Mouse (Mus musculus) lung, postnatal 25 days (tissue): ENCODE results near the gene Aff4.
"Not testable (repeated sequence)": the region's sequence is repeated elsewhere in the genome, so short reads cannot be mapped to it uniquely, and the experiment has no call there.

ENCODE experiments used
- DNase-seq: peaks from one replicate; pipeline ENCODE4 v3.0.0; 2022; ENCODE audit warnings: low spot score

Gene Aff4

DNA sequence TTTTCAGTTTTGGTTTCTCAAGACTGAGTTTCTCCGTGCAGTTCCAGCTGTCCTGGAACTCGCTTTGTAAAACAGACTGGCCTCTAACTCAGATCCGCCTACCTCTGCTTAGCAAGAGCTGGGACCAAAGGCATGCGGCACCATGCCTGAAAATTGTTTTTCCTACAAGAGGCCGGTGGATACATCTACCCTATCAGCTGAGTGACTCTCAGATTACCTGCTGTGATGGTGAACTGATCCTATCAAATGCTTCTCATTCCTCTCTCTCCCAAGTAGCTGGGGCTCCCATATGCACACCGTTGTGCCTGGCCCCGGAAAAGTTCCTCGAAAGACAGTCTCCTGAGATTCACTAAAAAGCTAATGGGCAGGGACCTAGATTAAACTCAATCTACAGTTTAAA is 12.9 kb upstream of the Aff4 start:
- DNase-seq: no peak

GRCm38 (mm10) chr11:53341019-53341418 is 9.6 kb upstream of the Aff4 start:
- DNase-seq: not testable (repeated sequence)

- peak; percentile 18 for DNase-seq
These were observed 7.9 kb upstream of the Aff4 start for GRCm38 (mm10) chr11:53342711-53343110.

GRCm38 (mm10) chr11:53345328-53345727 is 5.3 kb upstream of the Aff4 start:
- DNase-seq: no peak

GRCm38 (mm10) chr11:53345738-53346137 is 4.9 kb upstream of the Aff4 start:
- no peak for DNase-seq

- DNase-seq: peak; percentile 57
These were observed 750 bp downstream of the Aff4 start for GRCm38 (mm10) chr11:53351224-53351942.

DNA sequence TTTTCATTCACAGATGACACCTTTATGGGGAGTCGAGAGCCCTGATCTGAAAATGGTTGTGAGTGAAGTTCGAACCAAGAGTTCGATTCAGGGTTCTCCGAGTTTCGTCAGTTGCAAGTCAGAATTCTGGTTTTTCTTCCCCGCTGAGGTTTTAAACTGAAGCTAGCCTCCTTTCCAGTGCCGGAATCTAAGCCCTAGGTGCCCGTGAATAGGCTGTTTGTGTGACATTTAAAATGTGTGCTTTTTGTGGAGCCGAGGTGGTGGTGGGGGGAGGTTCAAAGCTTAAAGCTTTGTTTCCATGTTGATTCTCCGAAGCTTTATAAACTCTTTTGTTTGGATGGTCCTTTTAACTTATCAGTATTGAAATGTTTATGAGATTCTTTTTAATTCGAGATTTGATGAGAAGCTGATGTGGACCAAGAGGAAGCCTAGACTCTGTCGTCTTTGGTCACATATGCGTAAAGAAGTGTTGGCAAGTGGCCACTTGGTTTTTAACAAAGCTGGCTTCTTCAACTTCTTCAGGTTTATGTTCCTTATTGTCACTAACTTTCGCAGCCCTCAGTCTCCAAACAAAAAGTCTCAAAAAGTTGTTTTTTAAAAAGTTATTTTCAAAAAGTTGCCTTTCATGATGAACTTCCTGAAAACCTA is 1.4 kb downstream of the Aff4 start:
- no peak for DNase-seq

GRCm38 (mm10) chr11:53358504-53359155 is 8.0 kb downstream of the Aff4 start:
- no peak for DNase-seq

GRCm38 (mm10) chr11:53367032-53367431 is 16.4 kb downstream of the Aff4 start:
- no peak for DNase-seq

DNA sequence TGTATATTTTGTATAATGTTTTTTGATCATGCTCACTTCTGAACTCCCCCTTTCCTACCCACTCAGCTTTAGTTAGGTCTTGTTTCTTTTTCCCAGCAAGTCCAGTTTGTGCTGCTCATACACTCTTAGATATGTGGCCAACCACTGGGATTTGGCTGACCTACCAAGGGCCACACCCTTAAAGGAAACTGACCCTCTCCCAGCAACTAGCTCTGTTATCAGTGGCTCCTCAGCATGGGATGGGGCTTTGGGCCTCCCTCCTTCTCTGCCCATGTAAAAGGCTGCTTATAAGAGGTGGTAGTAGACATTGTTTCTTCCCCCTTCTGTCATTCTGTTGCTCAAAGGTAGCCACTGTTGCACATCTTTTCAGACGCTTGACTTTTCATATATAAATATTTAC is 28.3 kb downstream of the Aff4 start:
- DNase-seq: no peak

DNA sequence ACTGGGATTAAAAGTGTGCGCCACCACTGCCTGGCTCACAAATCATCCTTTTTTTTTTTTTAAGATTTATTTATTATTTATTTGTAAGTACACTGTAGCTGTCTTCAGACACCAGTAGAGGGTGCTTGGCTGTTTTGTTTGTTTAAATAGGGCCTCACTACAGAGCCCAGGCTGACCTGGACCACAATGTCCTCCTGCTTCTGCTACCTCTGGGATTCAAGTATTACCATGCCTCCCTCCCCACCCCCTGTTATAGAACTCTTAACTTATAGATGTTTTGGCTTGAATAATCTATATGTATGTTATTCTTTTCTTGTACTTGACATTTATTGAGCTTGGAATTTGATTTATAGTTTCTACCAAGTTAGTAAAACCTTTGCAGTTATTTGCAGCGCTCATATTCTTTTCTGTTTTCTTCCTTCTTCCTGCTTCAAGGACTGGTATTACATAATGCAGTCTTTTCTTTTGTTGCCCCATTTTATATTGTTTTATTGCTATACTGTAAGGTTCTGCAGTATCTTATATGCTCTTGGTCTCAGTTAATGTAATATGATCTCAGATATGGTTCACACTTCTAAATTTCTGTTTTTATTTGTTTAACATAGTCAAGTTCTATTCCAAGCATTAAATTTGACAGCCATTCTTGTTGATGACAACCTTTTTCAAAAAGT is 33.3 kb downstream of the Aff4 start:
- no peak for DNase-seq

DNA sequence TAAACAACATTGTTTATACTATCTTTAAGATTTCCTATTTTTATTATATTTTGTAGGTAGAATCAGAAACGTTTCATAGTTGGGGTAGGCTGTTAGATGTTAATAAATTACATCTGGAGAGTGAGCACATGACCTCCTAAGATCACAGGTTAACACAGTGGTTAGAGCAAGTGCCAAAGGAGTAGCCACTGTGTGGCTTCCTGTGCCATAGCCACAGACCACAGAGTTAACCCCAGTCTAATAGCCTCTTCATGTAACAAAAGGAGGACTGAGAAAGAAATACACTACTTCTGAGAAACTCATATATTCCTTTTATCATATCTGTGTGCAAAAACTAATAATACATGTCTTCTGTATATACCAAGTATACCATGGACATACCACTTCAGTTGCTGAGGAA is 43.2 kb downstream of the Aff4 start:
- DNase-seq: no peak

GRCm38 (mm10) chr11:53403638-53404037 is 53.0 kb downstream of the Aff4 start:
- DNase-seq: no peak

GRCm38 (mm10) chr11:53411738-53412137 is 61.1 kb downstream of the Aff4 start:
- DNase-seq: peak; percentile 25

DNA sequence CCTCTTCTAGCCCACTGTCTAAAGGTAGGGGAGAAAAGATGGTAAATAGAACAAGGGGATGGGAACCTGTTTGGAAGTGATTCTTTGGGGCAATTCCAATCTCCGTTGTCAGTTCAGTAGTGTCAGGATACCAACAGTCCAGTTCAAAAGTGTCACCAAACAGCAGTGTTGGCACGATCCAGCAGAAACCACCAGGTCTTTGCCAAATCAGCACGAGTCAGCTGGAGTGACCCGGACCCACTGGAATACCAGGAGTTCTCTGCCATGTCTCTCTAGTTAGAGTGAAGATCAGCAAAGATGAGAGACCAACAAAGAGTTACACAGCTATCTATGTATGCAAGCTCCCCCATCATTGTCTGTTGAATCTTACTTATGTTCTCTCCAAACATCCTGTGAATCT is 63.2 kb downstream of the Aff4 start:
- no peak for DNase-seq

GRCm38 (mm10) chr11:53418048-53418447 is 67.4 kb downstream of the Aff4 start:
- DNase-seq: no peak

- no peak for DNase-seq
These were observed 72.4 kb downstream of the Aff4 start, which contains the start of gene Leap2 for GRCm38 (mm10) chr11:53423036-53423435. Leap2 (minus strand) TSS chr11:53423170.

GRCm38 (mm10) chr11:53424826-53425225 is 74.2 kb downstream of the Aff4 start:
- no peak for DNase-seq

DNA sequence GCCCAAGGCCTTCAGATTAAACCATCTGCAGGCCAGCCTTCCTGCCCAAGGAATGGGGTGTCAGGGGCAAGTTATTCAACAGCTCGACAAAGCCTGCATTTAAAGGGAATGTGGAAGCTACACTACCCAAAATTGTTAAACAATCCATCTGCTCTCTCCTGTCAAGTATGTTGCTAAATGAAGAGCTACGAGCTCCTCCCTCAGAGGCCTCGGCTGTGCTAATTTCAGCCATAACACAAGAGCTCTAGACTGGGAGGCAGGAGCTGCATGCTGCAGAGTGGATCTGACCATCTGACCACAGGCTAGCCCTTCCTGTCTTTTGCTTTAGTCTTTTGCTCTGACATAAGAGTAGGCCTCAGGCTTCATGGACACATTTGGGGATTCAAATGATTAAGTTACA is 74.6 kb downstream of the Aff4 start:
- DNase-seq: no peak

GRCm38 (mm10) chr11:53425711-53426255 is 75.2 kb downstream of the Aff4 start:
- no peak for DNase-seq

DNA sequence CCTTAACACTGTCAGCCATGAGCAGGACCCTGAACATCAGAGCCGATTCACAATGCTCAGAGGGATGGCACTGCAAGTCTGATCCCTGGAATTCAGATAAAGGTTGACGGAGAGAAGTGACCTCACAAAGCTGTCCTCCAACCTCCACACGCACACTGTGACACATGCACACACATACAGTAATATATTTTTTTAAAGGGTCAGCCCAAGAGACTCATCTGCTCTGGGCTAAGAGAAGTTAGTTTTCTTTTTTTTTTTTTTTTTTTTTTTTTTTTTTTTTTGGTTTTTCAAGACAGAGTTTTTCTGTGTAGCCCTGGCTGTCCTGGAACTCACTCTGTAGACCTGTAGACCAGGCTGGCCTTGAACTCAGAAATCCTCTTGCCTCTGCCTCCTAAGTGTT is 76.3 kb downstream of the Aff4 start:
- DNase-seq: not testable (repeated sequence)

GRCm38 (mm10) chr11:53427993-53428715 is 77.5 kb downstream of the Aff4 start:
- no peak for DNase-seq
